Mouse (Mus musculus): ENCODE results near the gene Pla2g7. TPM values are rescaled to one million over a fixed set of nuclear protein-coding genes. Genes with fewer than 3 reads are reported as not detected.

Gene Pla2g7
- polyA plus RNA-seq, 1 experiment from 2014 or later: 8.4 TPM

- no peak overlapping the region for H3K27ac ChIP-seq (ENCODE audit: low read length)
- ATAC-seq (ENCODE audit: insufficient number of reproducible peaks, insufficient read depth, low FRiP score, low read depth): no peak
- WGBS: 84% methylated on average over 6 of the region's 6 CpGs
Measured at GRCm38 (mm10) chr17:43589750-43590149, 21.9 kb downstream of the Pla2g7 start.

GRCm38 (mm10) chr17:43590531-43590930 lies 22.6 kb downstream of the Pla2g7 start:
- H3K36me3 ChIP-seq (ENCODE audit: control insufficient read depth, insufficient read depth, low read length): no peaks in the 10 kb centered on the region
- no peak overlapping the region for H3K4me3 ChIP-seq (ENCODE audit: low read depth, low read length)
- H3K27me3 ChIP-seq (ENCODE audit: control insufficient read depth, insufficient read depth, low read length): no peaks in the 10 kb centered on the region
- H3K4me1 ChIP-seq (ENCODE audit: control insufficient read depth, insufficient read depth, low read length): no peaks in the 10 kb centered on the region
- WGBS: 85% methylated on average over 5 of the region's 5 CpGs
- no peak overlapping the region for H3K9ac ChIP-seq (replicated peaks; ENCODE audit: low read depth, low read length)
- no peak overlapping the region for H3K4me2 ChIP-seq (replicated peaks; ENCODE audit: low read depth, low read length)
- H3K9me3 ChIP-seq (ENCODE audit: control insufficient read depth, low read depth, low read length): no peaks in the 10 kb centered on the region
- no peak for ATAC-seq (ENCODE audit: insufficient number of reproducible peaks, insufficient read depth, low FRiP score, low read depth)
- H3K27ac ChIP-seq (ENCODE audit: low read length): no peak overlapping the region

More at GRCm38 (mm10) chr17:43589750-43590149, 21.9 kb downstream of the Pla2g7 start:
- Histone ChIP-seq H3K4me2 (replicated peaks; ENCODE audit: low read depth, low read length) (no peak overlapping the region), H3K9ac (replicated peaks; ENCODE audit: low read depth, low read length) (no peak overlapping the region), H3K4me1 (ENCODE audit: control insufficient read depth, insufficient read depth, low read length) (no peaks in the 10 kb centered on the region), H3K9me3 (ENCODE audit: control insufficient read depth, low read depth, low read length) (no peaks in the 10 kb centered on the region), H3K27me3 (ENCODE audit: control insufficient read depth, insufficient read depth, low read length) (no peaks in the 10 kb centered on the region), H3K4me3 (ENCODE audit: low read depth, low read length) (no peak overlapping the region), H3K36me3 (ENCODE audit: control insufficient read depth, insufficient read depth, low read length) (no peaks in the 10 kb centered on the region)

GRCm38 (mm10) chr17:43592296-43593291 lies 24.7 kb downstream of the Pla2g7 start:
- Histone ChIP-seq H3K4me2 (replicated peaks; ENCODE audit: low read depth, low read length) (no peak overlapping the region), H3K4me1 (ENCODE audit: control insufficient read depth, insufficient read depth, low read length) (no peaks in the 10 kb centered on the region), H3K9ac (replicated peaks; ENCODE audit: low read depth, low read length) (no peak overlapping the region), H3K27ac (ENCODE audit: low read length) (no peak overlapping the region), H3K27me3 (ENCODE audit: control insufficient read depth, insufficient read depth, low read length) (no peaks in the 10 kb centered on the region), H3K4me3 (ENCODE audit: low read depth, low read length) (no peak overlapping the region), H3K9me3 (ENCODE audit: control insufficient read depth, low read depth, low read length) (no peaks in the 10 kb centered on the region), H3K36me3 (ENCODE audit: control insufficient read depth, insufficient read depth, low read length) (no peaks in the 10 kb centered on the region)
- 75% methylated on average over 21 of the region's 21 CpGs for WGBS
- ATAC-seq (ENCODE audit: insufficient number of reproducible peaks, insufficient read depth, low FRiP score, low read depth): no peak

DNA sequence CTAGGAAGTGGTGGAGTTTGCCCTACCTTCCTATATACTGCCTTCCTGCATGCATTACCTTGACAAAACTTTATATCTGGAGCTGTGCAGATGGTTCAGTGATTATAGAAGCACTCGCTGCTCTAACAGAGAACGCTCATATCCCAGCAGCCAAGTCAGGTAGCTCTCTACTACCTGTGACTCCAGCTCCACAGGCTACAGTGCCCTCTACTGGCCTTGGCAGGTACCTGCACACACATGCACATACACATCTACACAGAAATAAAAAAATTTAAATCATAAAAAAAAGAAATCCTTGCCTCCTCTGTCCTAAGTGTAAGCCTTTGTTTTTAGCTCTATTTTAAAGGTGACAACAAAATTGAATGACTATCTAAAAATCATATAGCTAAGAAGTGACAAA lies 29.8 kb downstream of the Pla2g7 start:
- Histone ChIP-seq H3K27me3 (ENCODE audit: control insufficient read depth, insufficient read depth, low read length) (no peaks in the 10 kb centered on the region), H3K4me1 (ENCODE audit: control insufficient read depth, insufficient read depth, low read length) (no peaks in the 10 kb centered on the region), H3K36me3 (ENCODE audit: control insufficient read depth, insufficient read depth, low read length) (no peaks in the 10 kb centered on the region), H3K4me2 (replicated peaks; ENCODE audit: low read depth, low read length) (no peak overlapping the region), H3K9me3 (ENCODE audit: control insufficient read depth, low read depth, low read length) (no peaks in the 10 kb centered on the region), H3K4me3 (ENCODE audit: low read depth, low read length) (no peak overlapping the region), H3K27ac (ENCODE audit: low read length) (no peak overlapping the region), H3K9ac (replicated peaks; ENCODE audit: low read depth, low read length) (no peak overlapping the region)
- no peak for ATAC-seq (ENCODE audit: insufficient number of reproducible peaks, insufficient read depth, low FRiP score, low read depth)
- 98% methylated on average over 2 of the region's 2 CpGs for WGBS

DNA sequence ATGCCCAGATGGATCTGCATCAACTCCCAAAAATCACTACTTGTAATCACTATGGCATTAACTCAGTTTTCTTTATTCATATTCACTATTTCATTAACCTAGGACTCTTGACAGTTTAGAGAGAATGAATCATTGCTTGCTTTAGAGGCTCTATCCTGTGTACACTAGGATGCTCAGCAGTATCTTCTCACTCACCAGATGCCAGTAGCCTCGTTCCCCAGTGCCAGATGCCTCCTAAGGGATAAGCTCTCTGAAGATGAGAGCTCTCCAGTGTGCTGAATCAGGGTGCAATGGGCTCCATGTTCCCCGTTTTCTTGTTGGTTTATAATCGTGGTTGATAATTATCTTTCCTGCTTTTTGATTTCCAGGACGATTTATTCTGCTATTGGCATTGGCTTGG lies 30.8 kb downstream of the Pla2g7 start:
- no peaks in the 10 kb centered on the region for H3K27me3 ChIP-seq (ENCODE audit: control insufficient read depth, insufficient read depth, low read length)
- no peak overlapping the region for H3K4me2 ChIP-seq (replicated peaks; ENCODE audit: low read depth, low read length)
- H3K4me3 ChIP-seq (ENCODE audit: low read depth, low read length): no peak overlapping the region
- H3K4me1 ChIP-seq (ENCODE audit: control insufficient read depth, insufficient read depth, low read length): no peaks in the 10 kb centered on the region
- 52% methylated on average over 4 of the region's 4 CpGs for WGBS
- H3K27ac ChIP-seq (ENCODE audit: low read length): no peak overlapping the region
- no peak overlapping the region for H3K9ac ChIP-seq (replicated peaks; ENCODE audit: low read depth, low read length)
- no peaks in the 10 kb centered on the region for H3K36me3 ChIP-seq (ENCODE audit: control insufficient read depth, insufficient read depth, low read length)
- no peaks in the 10 kb centered on the region for H3K9me3 ChIP-seq (ENCODE audit: control insufficient read depth, low read depth, low read length)
- ATAC-seq (ENCODE audit: insufficient number of reproducible peaks, insufficient read depth, low FRiP score, low read depth): no peak

GRCm38 (mm10) chr17:43606704-43607103 lies 38.8 kb downstream of the Pla2g7 start:
- WGBS: 7% methylated on average over 3 of the region's 3 CpGs

DNA sequence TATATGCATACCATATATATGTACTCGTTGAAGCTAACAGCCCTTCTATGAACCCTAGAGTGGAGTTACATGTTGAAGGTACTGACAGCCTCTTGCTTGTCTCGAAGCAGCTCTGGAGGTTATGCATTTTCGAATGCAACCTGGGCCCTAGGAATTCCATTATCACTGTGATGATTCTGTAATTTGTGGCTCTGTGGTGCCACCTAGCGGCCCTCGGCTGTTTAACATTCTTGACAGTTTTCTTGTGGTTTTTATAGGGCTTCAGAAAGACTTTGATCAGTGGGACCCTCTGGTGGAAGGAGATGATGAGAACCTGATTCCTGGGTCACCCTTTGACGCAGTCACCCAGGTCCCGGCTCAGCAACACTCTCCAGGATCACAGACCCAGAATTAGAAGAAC lies 43.7 kb downstream of the Pla2g7 start:
- H3K36me3 ChIP-seq (ENCODE audit: control insufficient read depth, insufficient read depth, low read length): no peaks in the 10 kb centered on the region
- no peak overlapping the region for H3K4me2 ChIP-seq (replicated peaks; ENCODE audit: low read depth, low read length)
- H3K9me3 ChIP-seq (ENCODE audit: control insufficient read depth, low read depth, low read length): no peaks in the 10 kb centered on the region
- no peak overlapping the region for H3K4me3 ChIP-seq (ENCODE audit: low read depth, low read length)
- no peak for ATAC-seq (ENCODE audit: insufficient number of reproducible peaks, insufficient read depth, low FRiP score, low read depth)
- H3K4me1 ChIP-seq (ENCODE audit: control insufficient read depth, insufficient read depth, low read length): no peaks in the 10 kb centered on the region
- H3K27ac ChIP-seq (ENCODE audit: low read length): no peak overlapping the region
- H3K9ac ChIP-seq (replicated peaks; ENCODE audit: low read depth, low read length): no peak overlapping the region
- WGBS: 22% methylated on average over 7 of the region's 7 CpGs
- no peaks in the 10 kb centered on the region for H3K27me3 ChIP-seq (ENCODE audit: control insufficient read depth, insufficient read depth, low read length)

More at GRCm38 (mm10) chr17:43606704-43607103, 38.8 kb downstream of the Pla2g7 start:
- no peak overlapping the region for H3K9ac ChIP-seq (replicated peaks; ENCODE audit: low read depth, low read length)
- no peaks in the 10 kb centered on the region for H3K27me3 ChIP-seq (ENCODE audit: control insufficient read depth, insufficient read depth, low read length)
- H3K9me3 ChIP-seq (ENCODE audit: control insufficient read depth, low read depth, low read length): no peaks in the 10 kb centered on the region
- no peaks in the 10 kb centered on the region for H3K36me3 ChIP-seq (ENCODE audit: control insufficient read depth, insufficient read depth, low read length)
- H3K4me2 ChIP-seq (replicated peaks; ENCODE audit: low read depth, low read length): no peak overlapping the region
- no peak overlapping the region for H3K4me3 ChIP-seq (ENCODE audit: low read depth, low read length)
- H3K27ac ChIP-seq (ENCODE audit: low read length): no peak overlapping the region
- H3K4me1 ChIP-seq (ENCODE audit: control insufficient read depth, insufficient read depth, low read length): no peaks in the 10 kb centered on the region
- ATAC-seq (ENCODE audit: insufficient number of reproducible peaks, insufficient read depth, low FRiP score, low read depth): no peak

GRCm38 (mm10) chr17:43612221-43612620 lies 44.3 kb downstream of the Pla2g7 start:
- Histone ChIP-seq H3K27me3 (ENCODE audit: control insufficient read depth, insufficient read depth, low read length) (no peaks in the 10 kb centered on the region), H3K27ac (ENCODE audit: low read length) (no peak overlapping the region), H3K4me3 (ENCODE audit: low read depth, low read length) (no peak overlapping the region), H3K4me1 (ENCODE audit: control insufficient read depth, insufficient read depth, low read length) (no peaks in the 10 kb centered on the region), H3K9ac (replicated peaks; ENCODE audit: low read depth, low read length) (no peak overlapping the region), H3K36me3 (ENCODE audit: control insufficient read depth, insufficient read depth, low read length) (no peaks in the 10 kb centered on the region), H3K9me3 (ENCODE audit: control insufficient read depth, low read depth, low read length) (no peaks in the 10 kb centered on the region), H3K4me2 (replicated peaks; ENCODE audit: low read depth, low read length) (no peak overlapping the region)
- no peak for ATAC-seq (ENCODE audit: insufficient number of reproducible peaks, insufficient read depth, low FRiP score, low read depth)
- WGBS: 55% methylated on average over 3 of the region's 3 CpGs
